Mouse (Mus musculus): ENCODE results near the gene Pitpna. TPM values are rescaled to one million over a fixed set of nuclear protein-coding genes. Genes with fewer than 3 reads are reported as not detected.

The Pitpna gene
- polyA plus RNA-seq (2011; ENCODE audit: insufficient read length, low read depth, missing spikeins), result 160 and 204 TPM in 2 replicates

GRCm38 (mm10) chr11:75587493-75588284 is at the start of gene Pitpna:
Pitpna (plus strand) TSS chr11:75588097.
- peak within 1 kb of the TSS; percentile 38; the same call in 1 of the 2 replicates for H3K27ac ChIP-seq (ENCODE audit: insufficient read depth, low read length)
- peak within 1 kb of the TSS; percentile 88 for H3K4me3 ChIP-seq (ENCODE audit: insufficient read depth, low read length)
- peak; percentile 84 for TF ChIP-seq POLR2A (IDR thresholded peaks at IDR 0.05; ENCODE audit: low read depth, low read length)
- no peak for TF ChIP-seq CTCF (IDR thresholded peaks at IDR 0.05; ENCODE audit: borderline replicate concordance, insufficient read depth, low read length)
- H3K4me1 ChIP-seq (ENCODE audit: control insufficient read depth, insufficient read depth, low read length), result peaks cover 5% of the 10 kb centered on the region

GRCm38 (mm10) chr11:75538184-75538969 is 49.5 kb upstream of the Pitpna start:
- TF ChIP-seq POLR2A (IDR thresholded peaks at IDR 0.05; ENCODE audit: low read depth, low read length) (no peak), CTCF (IDR thresholded peaks at IDR 0.05; ENCODE audit: borderline replicate concordance, insufficient read depth, low read length) (no peak)
- H3K4me3 ChIP-seq (ENCODE audit: insufficient read depth, low read length), result no peak overlapping the region
- no peak overlapping the region for H3K27ac ChIP-seq (ENCODE audit: insufficient read depth, low read length)
- H3K4me1 ChIP-seq (ENCODE audit: control insufficient read depth, insufficient read depth, low read length), result no peaks in the 10 kb centered on the region

GRCm38 (mm10) chr11:75538970-75539299 is 49.0 kb upstream of the Pitpna start:
- no peak overlapping the region for H3K4me3 ChIP-seq (ENCODE audit: insufficient read depth, low read length)
- H3K4me1 ChIP-seq (ENCODE audit: control insufficient read depth, insufficient read depth, low read length), result no peaks in the 10 kb centered on the region
- TF ChIP-seq CTCF (IDR thresholded peaks at IDR 0.05; ENCODE audit: borderline replicate concordance, insufficient read depth, low read length) (no peak), POLR2A (IDR thresholded peaks at IDR 0.05; ENCODE audit: low read depth, low read length) (no peak)
- H3K27ac ChIP-seq (ENCODE audit: insufficient read depth, low read length), result no peak overlapping the region

GRCm38 (mm10) chr11:75540209-75540608 is 47.7 kb upstream of the Pitpna start:
- Histone ChIP-seq H3K27ac (ENCODE audit: insufficient read depth, low read length) (no peak overlapping the region), H3K4me3 (ENCODE audit: insufficient read depth, low read length) (no peak overlapping the region), H3K4me1 (ENCODE audit: control insufficient read depth, insufficient read depth, low read length) (no peaks in the 10 kb centered on the region)
- TF ChIP-seq POLR2A (IDR thresholded peaks at IDR 0.05; ENCODE audit: low read depth, low read length) (no peak), CTCF (IDR thresholded peaks at IDR 0.05; ENCODE audit: borderline replicate concordance, insufficient read depth, low read length) (no peak)

- H3K4me3 ChIP-seq (ENCODE audit: insufficient read depth, low read length), result no peak overlapping the region
- no peak overlapping the region for H3K27ac ChIP-seq (ENCODE audit: insufficient read depth, low read length)
- no peaks in the 10 kb centered on the region for H3K4me1 ChIP-seq (ENCODE audit: control insufficient read depth, insufficient read depth, low read length)
- TF ChIP-seq POLR2A (IDR thresholded peaks at IDR 0.05; ENCODE audit: low read depth, low read length), result no peak
- TF ChIP-seq CTCF (IDR thresholded peaks at IDR 0.05; ENCODE audit: borderline replicate concordance, insufficient read depth, low read length), result no peak
These were observed 47.0 kb upstream of the Pitpna start for GRCm38 (mm10) chr11:75540710-75541581.

GRCm38 (mm10) chr11:75544713-75545112 is 43.2 kb upstream of the Pitpna start:
- TF ChIP-seq POLR2A (IDR thresholded peaks at IDR 0.05; ENCODE audit: low read depth, low read length), result no peak
- no peak for TF ChIP-seq CTCF (IDR thresholded peaks at IDR 0.05; ENCODE audit: borderline replicate concordance, insufficient read depth, low read length)
- Histone ChIP-seq H3K4me3 (ENCODE audit: insufficient read depth, low read length) (no peak overlapping the region), H3K4me1 (ENCODE audit: control insufficient read depth, insufficient read depth, low read length) (no peaks in the 10 kb centered on the region), H3K27ac (ENCODE audit: insufficient read depth, low read length) (no peak overlapping the region)

GRCm38 (mm10) chr11:75546057-75546456 is 41.8 kb upstream of the Pitpna start:
- TF ChIP-seq CTCF (IDR thresholded peaks at IDR 0.05; ENCODE audit: borderline replicate concordance, insufficient read depth, low read length) (no peak), POLR2A (IDR thresholded peaks at IDR 0.05; ENCODE audit: low read depth, low read length) (no peak)

GRCm38 (mm10) chr11:75549658-75550111 is 38.2 kb upstream of the Pitpna start:
- TF ChIP-seq CTCF (IDR thresholded peaks at IDR 0.05; ENCODE audit: borderline replicate concordance, insufficient read depth, low read length) (no peak), POLR2A (IDR thresholded peaks at IDR 0.05; ENCODE audit: low read depth, low read length) (no peak)
- H3K27ac ChIP-seq (ENCODE audit: insufficient read depth, low read length), result no peak overlapping the region
- no peak overlapping the region for H3K4me3 ChIP-seq (ENCODE audit: insufficient read depth, low read length)
- peaks cover 24% of the 10 kb centered on the region for H3K4me1 ChIP-seq (ENCODE audit: control insufficient read depth, insufficient read depth, low read length)

More at GRCm38 (mm10) chr11:75546057-75546456, 41.8 kb upstream of the Pitpna start:
- Histone ChIP-seq H3K27ac (ENCODE audit: insufficient read depth, low read length) (no peak overlapping the region), H3K4me1 (ENCODE audit: control insufficient read depth, insufficient read depth, low read length) (0 out of 2 replicates have a peak, but pooled peaks cover 5% of the 10 kb centered on the region), H3K4me3 (ENCODE audit: insufficient read depth, low read length) (no peak overlapping the region)

All from embryonic fibroblast, embryonic 13.5 days (primary cell).